ENCODE assay signal across 14 mouse cellular contexts in the genomic region with DNA sequence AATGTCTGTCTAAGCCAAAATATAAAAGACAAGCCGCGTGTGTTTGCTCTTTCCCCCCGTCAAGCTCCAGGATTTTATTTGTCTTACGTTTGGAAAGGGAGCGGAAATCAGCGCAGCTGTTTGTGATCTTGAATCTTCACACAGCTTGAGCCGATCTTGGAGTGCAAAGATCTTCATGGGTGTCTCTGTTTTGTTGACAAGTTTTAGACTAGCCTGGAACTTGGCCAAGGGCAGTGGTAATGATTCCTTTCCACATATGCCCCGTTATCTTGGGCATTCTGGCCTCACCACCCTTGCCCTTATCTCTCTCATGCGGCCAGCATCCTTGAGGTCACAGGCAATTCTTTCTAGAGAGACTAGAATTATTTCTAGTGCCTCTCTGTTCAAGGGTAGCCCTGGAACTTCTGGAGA.
DNase-seq lines count a peak whose midpoint lies in the region; ATAC-seq and TF ChIP-seq lines count a peak whose summit lies in the region.
"Had no signal": no experiment of that assay in that cellular context is flagged by ENCODE, and none has a peak within 500 bp of the region (broad histone marks: within the 10 kb centered on the region; RNA-seq: fewer than 3 reads in every experiment).

No protein-coding gene starts in this region.

- H3K4me1 ChIP-seq in kidney, adult 2 months (ENCODE audit: control insufficient read depth, insufficient read depth, low read length) = peaks cover 6% of the 10 kb centered on the region; the same call in 1 of the 2 replicates
- H3K4me1 ChIP-seq in MEL (ENCODE audit: control insufficient read depth in 1 of 2, insufficient read depth in 2 of 2, low read length in 2 of 2) = peaks cover 3 to 7% of the 10 kb centered on the region in 2 experiments
- H3K4me1 ChIP-seq in heart, embryonic 16.5 days (ENCODE audit: control insufficient read depth, insufficient read depth, low read length) = peaks cover 20% of the 10 kb centered on the region
- peaks cover 3% of the 10 kb centered on the region; the same call in 1 of the 2 replicates for H3K4me1 ChIP-seq in midbrain, embryonic 15.5 days
- H3K4me1 ChIP-seq: midbrain, embryonic 12.5 days had no signal

- H3K4me2 ChIP-seq in heart, embryonic 16.5 days (ENCODE audit: low read depth, low read length) = no peak overlapping the region
- no peak overlapping the region for H3K4me2 ChIP-seq in midbrain, embryonic 15.5 days
- H3K4me2 ChIP-seq: limb, embryonic 15.5 days; midbrain, embryonic 12.5 days had no signal

- WGBS in kidney, adult 2 months = 67% methylated on average over 9 of the region's 9 CpGs
- WGBS in heart, embryonic 16.5 days = 31% methylated on average over 9 of the region's 9 CpGs
- WGBS in midbrain, embryonic 15.5 days = 68% methylated on average over 9 of the region's 9 CpGs

- no peak for TF ChIP-seq POLR2A in kidney, adult 2 months (IDR thresholded peaks at IDR 0.05; ENCODE audit: low read depth, low read length)
- TF ChIP-seq POLR2A in MEL (IDR thresholded peaks at IDR 0.05; ENCODE audit: control insufficient read depth in 1 of 2, insufficient read depth in 1 of 2, low read depth in 1 of 2, low read length in 2 of 2, poor library complexity in 1 of 2) = no peak

- H3K79me2 ChIP-seq in MEL (ENCODE audit: control insufficient read depth, insufficient read depth, low read length, poor library complexity) = no peaks in the 10 kb centered on the region

- 0 out of 2 replicates have a peak, but pooled peaks have one; percentile 19 for ATAC-seq in heart, embryonic 16.5 days (replicated peaks; ENCODE audit: extremely low read depth, insufficient read depth, low FRiP score)
- ATAC-seq in midbrain, embryonic 15.5 days (replicated peaks) = no peak

- no peak overlapping the region for H3K9ac ChIP-seq in MEL (ENCODE audit: control insufficient read depth, low read depth, low read length, poor library complexity, severe bottlenecking)
- no peak overlapping the region for H3K9ac ChIP-seq in heart, embryonic 16.5 days (ENCODE audit: low read length)
- no peak overlapping the region for H3K9ac ChIP-seq in midbrain, embryonic 15.5 days
- H3K9ac ChIP-seq: limb, embryonic 15.5 days; midbrain, embryonic 12.5 days had no signal

- peak; percentile 25 to 59; a peak in 2 of 4 replicates for TF ChIP-seq EP300 in MEL (IDR thresholded peaks at IDR 0.05; ENCODE audit: low read depth in 1 of 2, low read length in 2 of 2)

- H3K9me3 ChIP-seq in MEL (replicated peaks; ENCODE audit: insufficient read depth, low read length) = no peaks in the 10 kb centered on the region
- no peaks in the 10 kb centered on the region for H3K9me3 ChIP-seq in heart, embryonic 16.5 days (replicated peaks; ENCODE audit: control insufficient read depth, low read length)
- no peaks in the 10 kb centered on the region for H3K9me3 ChIP-seq in midbrain, embryonic 15.5 days
- H3K9me3 ChIP-seq: limb, embryonic 15.5 days; midbrain, embryonic 12.5 days had no signal

- no peaks in the 10 kb centered on the region for H3K36me3 ChIP-seq in kidney, adult 2 months (ENCODE audit: control insufficient read depth, insufficient read depth, low read length)
- H3K36me3 ChIP-seq in MEL (ENCODE audit: control insufficient read depth in 1 of 2, insufficient read depth in 2 of 2, low read length in 2 of 2) = 0 out of 4 replicates have a peak, but pooled peaks cover 0 to 2% of the 10 kb centered on the region in 2 experiments
- H3K36me3 ChIP-seq in heart, embryonic 16.5 days (ENCODE audit: control insufficient read depth, insufficient read depth) = no peaks in the 10 kb centered on the region
- H3K36me3 ChIP-seq in midbrain, embryonic 15.5 days (replicated peaks) = no peaks in the 10 kb centered on the region
- H3K36me3 ChIP-seq: limb, embryonic 15.5 days; midbrain, embryonic 12.5 days had no signal

- H3K4me3 ChIP-seq in kidney, adult 2 months (ENCODE audit: insufficient read depth, low read depth, low read length) = no peak overlapping the region
- no peak overlapping the region for H3K4me3 ChIP-seq in MEL (ENCODE audit: control insufficient read depth in 1 of 2, insufficient read depth in 1 of 2, low read depth in 2 of 2, low read length in 2 of 2)
- no peak overlapping the region for H3K4me3 ChIP-seq in heart, embryonic 16.5 days (ENCODE audit: low read length)
- no peak overlapping the region for H3K4me3 ChIP-seq in midbrain, embryonic 15.5 days
- H3K4me3 ChIP-seq: erythroblast, embryonic 14.5 days; left cerebral cortex, adult 2 months; limb, embryonic 15.5 days; midbrain, embryonic 12.5 days had no signal

- no peak for TF ChIP-seq CTCF in kidney, adult 2 months (conservative IDR thresholded peaks at IDR 0.05; ENCODE audit: insufficient read depth, insufficient read length, low read depth, low read length)
- TF ChIP-seq CTCF in MEL (IDR thresholded peaks at IDR 0.05 in 2 of 3, conservative IDR thresholded peaks at IDR 0.05 in 1 of 3; ENCODE audit: control insufficient read depth in 1 of 3, insufficient read depth in 1 of 3, low read depth in 2 of 3, low read length in 3 of 3, poor library complexity in 1 of 3, severe bottlenecking in 1 of 3) = no peak

- no peak for TF ChIP-seq RAD21 in MEL (IDR thresholded peaks at IDR 0.05; ENCODE audit: low read depth, low read length)

- H3K27me3 ChIP-seq in kidney, adult 2 months (replicated peaks; ENCODE audit: control insufficient read depth, insufficient read depth, low read length) = no peaks in the 10 kb centered on the region
- H3K27me3 ChIP-seq in MEL (ENCODE audit: control insufficient read depth in 1 of 2, insufficient read depth in 2 of 2, low read length in 2 of 2) = peaks cover 16% of the 10 kb centered on the region in 2 experiments
- H3K27me3 ChIP-seq in heart, embryonic 16.5 days (ENCODE audit: control insufficient read depth, insufficient read depth, low read length) = no peaks in the 10 kb centered on the region
- H3K27me3 ChIP-seq in midbrain, embryonic 15.5 days (replicated peaks) = no peaks in the 10 kb centered on the region
- H3K27me3 ChIP-seq: limb, embryonic 15.5 days; midbrain, embryonic 12.5 days had no signal

- no peak overlapping the region for H3K27ac ChIP-seq in kidney, adult 2 months (ENCODE audit: insufficient read depth, low read depth, low read length)
- no peak overlapping the region for H3K27ac ChIP-seq in MEL (ENCODE audit: control insufficient read depth, low read depth, low read length)
- H3K27ac ChIP-seq in heart, embryonic 16.5 days (ENCODE audit: low read length) = peak overlapping the region; percentile 9
- no peak overlapping the region for H3K27ac ChIP-seq in midbrain, embryonic 15.5 days
- H3K27ac ChIP-seq: left cerebral cortex, adult 2 months; limb, embryonic 15.5 days; midbrain, embryonic 12.5 days had no signal

- peak; percentile 36 for DNase-seq in kidney, adult 2 months
- DNase-seq in kidney, adult 18-20 months = no peak
- peak; percentile 48 for DNase-seq in MEL (ENCODE audit: low read depth, low spot score)
- DNase-seq in kidney, postnatal 4 days = peak; percentile 45 to 58
- DNase-seq in frontal cortex, postnatal 25 days (ENCODE audit: low spot score in 2 of 2) = no peak
- DNase-seq in retina, embryonic 14.5 days (ENCODE audit: low spot score) = no peak
- DNase-seq: adrenal gland, postnatal 36 days; right cerebral cortex, adult 18-20 months had no signal

TF ChIP-seq in MEL, 35 proteins besides CTCF, POLR2A, EP300 and RAD21:
- TF ChIP-seq POLR2AphosphoS2 (IDR thresholded peaks at IDR 0.05; ENCODE audit: low read length) = no peak
- TF ChIP-seq GATA1 (IDR thresholded peaks at IDR 0.05; ENCODE audit: low read depth, low read length) = peak; percentile 56; the same call in 1 of the 2 replicates
- TF ChIP-seq MAZ (IDR thresholded peaks at IDR 0.05; ENCODE audit: low read depth, low read length) = no peak
- TF ChIP-seq RCOR1 (IDR thresholded peaks at IDR 0.05; ENCODE audit: low read depth, low read length) = peak; percentile 62; the same call in 1 of the 2 replicates
- TF ChIP-seq TAL1 (IDR thresholded peaks at IDR 0.05; ENCODE audit: low read length) = peak; percentile 29; the same call in 1 of the 2 replicates
- TF ChIP-seq ELF1 (IDR thresholded peaks at IDR 0.05; ENCODE audit: low read depth, low read length) = no peak
- no peak for TF ChIP-seq NELFE (IDR thresholded peaks at IDR 0.05; ENCODE audit: low read depth, low read length)
- TF ChIP-seq ZKSCAN1 (IDR thresholded peaks at IDR 0.05; ENCODE audit: low read depth, low read length) = no peak
TF ChIP-seq in MEL: peak in this region for 3.

Comparison
In these comparisons a context has a peak if more than half of its experiments do, and no peak if none do; other contexts are left out.
1. DNase-seq: peak in kidney, adult 2 months (single experiment), MEL (single experiment) and kidney, postnatal 4 days (2 of 2); none in kidney, adult 18-20 months (single experiment), frontal cortex, postnatal 25 days (0 of 2) and retina, embryonic 14.5 days (single experiment).